Mouse (Mus musculus): ENCODE measurements around the gene Phldb1.

GRCm38 (mm10) chr9:44671416-44671815 lies 63.6 kb downstream of the Phldb1 start:
- TF ChIP-seq CTCF (IDR thresholded peaks at IDR 0.05; ENCODE audit: control insufficient read depth, insufficient read depth, low read length) (no peak), POLR2A (IDR thresholded peaks at IDR 0.05; ENCODE audit: borderline replicate concordance, control insufficient read depth, low read depth, low read length) (no peak)

All from bone marrow, adult 2 months (tissue).